ENCODE assay signal across 9 mouse cellular contexts in the genomic region with DNA sequence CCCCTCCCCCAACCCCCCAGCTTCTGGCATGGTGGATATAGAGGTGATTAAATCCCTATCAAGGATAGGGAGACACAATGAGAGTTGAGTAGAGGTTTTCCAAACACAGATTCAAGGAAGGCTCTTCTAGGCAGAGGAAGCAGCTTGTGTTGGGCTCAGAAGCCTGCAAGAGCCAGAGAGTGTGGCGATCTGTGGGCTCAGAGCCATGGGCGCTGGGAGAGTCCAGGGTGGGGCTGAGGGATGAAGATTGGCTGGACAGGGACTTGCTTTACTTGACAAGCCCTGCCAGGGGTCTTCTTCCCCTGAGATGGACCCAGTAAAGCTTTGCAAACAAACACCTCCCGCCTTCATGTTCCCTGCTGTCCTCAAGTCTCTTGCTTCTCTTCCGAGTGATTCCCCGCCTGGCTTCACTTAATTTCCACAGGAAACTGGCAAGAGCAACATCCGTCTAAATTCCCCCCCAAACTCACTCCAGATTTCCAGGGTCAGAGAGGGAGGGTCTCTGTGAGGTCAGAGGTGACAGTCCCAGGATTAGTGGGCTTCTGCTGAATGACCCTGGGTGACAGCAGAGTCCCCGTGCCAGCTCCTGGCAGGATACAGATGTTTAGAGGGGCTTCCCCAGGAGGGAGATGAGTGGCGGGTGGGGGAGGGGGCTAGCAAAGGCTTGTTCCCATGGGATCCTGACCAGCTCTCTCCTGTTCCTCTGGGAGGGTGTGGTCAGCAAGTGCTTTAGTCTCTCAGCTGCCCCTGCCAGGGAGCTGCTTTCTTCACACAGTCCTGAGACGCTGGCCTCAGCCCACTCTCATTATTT. TPM values are rescaled to one million over a fixed set of nuclear protein-coding genes. Genes with fewer than 3 reads are reported as not detected.
A peak's percentile ranks its signal among the peaks of the same experiment; 100 is the strongest.
DNase-seq lines count a peak whose midpoint lies in the region; ATAC-seq lines count a peak whose summit lies in the region.
"Had no signal": no experiment of that assay in that cellular context is flagged by ENCODE, and none has a peak within 500 bp of the region (broad histone marks: within the 10 kb centered on the region; RNA-seq: fewer than 3 reads in every experiment).

No protein-coding gene starts in this region.

- peak; percentile 83 for DNase-seq in midbrain, embryonic 11.5 days (ENCODE audit: low spot score, missing footprints)
- peak; percentile 96 for DNase-seq in heart, adult 11 months
- DNase-seq in neural tube, embryonic 11.5 days (ENCODE audit: low spot score): peak; percentile 26
- DNase-seq in cerebellum, adult 11 months: no peak
- no peak for DNase-seq in forebrain, embryonic 14.5 days (ENCODE audit: low spot score)
- DNase-seq: liver, embryonic 13.5 days had no signal

- no peaks in the 10 kb centered on the region for H3K27me3 ChIP-seq in midbrain, embryonic 11.5 days (ENCODE audit: control insufficient read depth, insufficient read depth, low read length)
- H3K27me3 ChIP-seq in midbrain, embryonic 13.5 days: no peaks in the 10 kb centered on the region
- H3K27me3 ChIP-seq in kidney, embryonic 14.5 days (ENCODE audit: control insufficient read depth, insufficient read depth, low read length): no peaks in the 10 kb centered on the region
- no peaks in the 10 kb centered on the region for H3K27me3 ChIP-seq in neural tube, embryonic 11.5 days (ENCODE audit: control insufficient read depth, insufficient read depth, low read length)
- no peaks in the 10 kb centered on the region for H3K27me3 ChIP-seq in forebrain, embryonic 16.5 days (replicated peaks; ENCODE audit: control insufficient read depth, insufficient read depth, low read length)
- no peaks in the 10 kb centered on the region for H3K27me3 ChIP-seq in forebrain, embryonic 14.5 days (replicated peaks; ENCODE audit: control insufficient read depth, insufficient read depth, low read length)
- H3K27me3 ChIP-seq: liver, embryonic 13.5 days had no signal

- 23% methylated on average over 9 of the region's 9 CpGs for WGBS in midbrain, embryonic 11.5 days
- 41% methylated on average over 9 of the region's 9 CpGs for WGBS in midbrain, embryonic 13.5 days
- 32% methylated on average over 9 of the region's 9 CpGs for WGBS in kidney, embryonic 14.5 days
- WGBS in neural tube, embryonic 11.5 days: 27% methylated on average over 9 of the region's 9 CpGs
- WGBS in forebrain, embryonic 16.5 days: 37% methylated on average over 9 of the region's 9 CpGs
- 50% methylated on average over 9 of the region's 9 CpGs for WGBS in forebrain, embryonic 14.5 days

- H3K4me1 ChIP-seq in midbrain, embryonic 11.5 days (ENCODE audit: control insufficient read depth, insufficient read depth, low read length): peaks cover 11% of the 10 kb centered on the region
- peaks cover 26% of the 10 kb centered on the region for H3K4me1 ChIP-seq in midbrain, embryonic 13.5 days (replicated peaks)
- H3K4me1 ChIP-seq in kidney, embryonic 14.5 days (ENCODE audit: control insufficient read depth, insufficient read depth, low read length): 0 out of 2 replicates have a peak, but pooled peaks cover 13% of the 10 kb centered on the region
- no peaks in the 10 kb centered on the region; the same call in none of the 2 replicates for H3K4me1 ChIP-seq in neural tube, embryonic 11.5 days (ENCODE audit: control insufficient read depth, insufficient read depth, low read length)
- H3K4me1 ChIP-seq in forebrain, embryonic 16.5 days (replicated peaks; ENCODE audit: control insufficient read depth, insufficient read depth, low read length): no peaks in the 10 kb centered on the region
- no peaks in the 10 kb centered on the region for H3K4me1 ChIP-seq in forebrain, embryonic 14.5 days (ENCODE audit: control insufficient read depth, insufficient read depth, low read length)
- H3K4me1 ChIP-seq: liver, embryonic 13.5 days had no signal

- H3K9me3 ChIP-seq in midbrain, embryonic 11.5 days (ENCODE audit: control insufficient read depth, low read length): no peaks in the 10 kb centered on the region
- no peaks in the 10 kb centered on the region for H3K9me3 ChIP-seq in midbrain, embryonic 13.5 days
- no peaks in the 10 kb centered on the region for H3K9me3 ChIP-seq in kidney, embryonic 14.5 days (ENCODE audit: control insufficient read depth, low read length)
- no peaks in the 10 kb centered on the region for H3K9me3 ChIP-seq in neural tube, embryonic 11.5 days (ENCODE audit: control insufficient read depth, low read length)
- H3K9me3 ChIP-seq in forebrain, embryonic 16.5 days (ENCODE audit: control insufficient read depth, low read length): no peaks in the 10 kb centered on the region
- H3K9me3 ChIP-seq in forebrain, embryonic 14.5 days (replicated peaks; ENCODE audit: control insufficient read depth, low read length): no peaks in the 10 kb centered on the region
- H3K9me3 ChIP-seq: liver, embryonic 13.5 days had no signal

- H3K27ac ChIP-seq in midbrain, embryonic 11.5 days (ENCODE audit: low read depth, low read length): no peak overlapping the region
- H3K27ac ChIP-seq in midbrain, embryonic 13.5 days: no peak overlapping the region
- H3K27ac ChIP-seq in kidney, embryonic 14.5 days (ENCODE audit: low read depth, low read length): peak overlapping the region; percentile 47
- H3K27ac ChIP-seq in neural tube, embryonic 11.5 days (ENCODE audit: low read depth, low read length): no peak overlapping the region
- H3K27ac ChIP-seq in forebrain, embryonic 16.5 days (ENCODE audit: low read length): no peak overlapping the region
- no peak overlapping the region for H3K27ac ChIP-seq in forebrain, embryonic 14.5 days (ENCODE audit: low read depth, low read length)
- H3K27ac ChIP-seq: liver, embryonic 13.5 days had no signal

- H3K36me3 ChIP-seq in midbrain, embryonic 11.5 days (ENCODE audit: control insufficient read depth, insufficient read depth, low read length): no peaks in the 10 kb centered on the region
- no peaks in the 10 kb centered on the region for H3K36me3 ChIP-seq in midbrain, embryonic 13.5 days
- H3K36me3 ChIP-seq in kidney, embryonic 14.5 days (ENCODE audit: control insufficient read depth, insufficient read depth, low read length): no peaks in the 10 kb centered on the region
- no peaks in the 10 kb centered on the region for H3K36me3 ChIP-seq in neural tube, embryonic 11.5 days (ENCODE audit: control insufficient read depth, insufficient read depth, low read length)
- no peaks in the 10 kb centered on the region for H3K36me3 ChIP-seq in forebrain, embryonic 16.5 days (ENCODE audit: control insufficient read depth, insufficient read depth)
- no peaks in the 10 kb centered on the region for H3K36me3 ChIP-seq in forebrain, embryonic 14.5 days (ENCODE audit: control insufficient read depth, insufficient read depth, low read length)
- H3K36me3 ChIP-seq: liver, embryonic 13.5 days had no signal

- H3K4me2 ChIP-seq in midbrain, embryonic 11.5 days: no peak overlapping the region
- no peak overlapping the region for H3K4me2 ChIP-seq in midbrain, embryonic 13.5 days (replicated peaks)
- H3K4me2 ChIP-seq in kidney, embryonic 14.5 days (replicated peaks; ENCODE audit: low read depth, low read length): no peak overlapping the region
- no peak overlapping the region for H3K4me2 ChIP-seq in neural tube, embryonic 11.5 days (ENCODE audit: low read depth)
- H3K4me2 ChIP-seq in forebrain, embryonic 16.5 days (ENCODE audit: low read length): no peak overlapping the region
- no peak overlapping the region for H3K4me2 ChIP-seq in forebrain, embryonic 14.5 days (ENCODE audit: low read length)
- H3K4me2 ChIP-seq: liver, embryonic 13.5 days had no signal

- H3K4me3 ChIP-seq in midbrain, embryonic 11.5 days (ENCODE audit: low read depth, low read length): no peak overlapping the region
- H3K4me3 ChIP-seq in midbrain, embryonic 13.5 days (replicated peaks): no peak overlapping the region
- H3K4me3 ChIP-seq in kidney, embryonic 14.5 days (ENCODE audit: low read length): no peak overlapping the region
- H3K4me3 ChIP-seq in neural tube, embryonic 11.5 days (ENCODE audit: low read depth, low read length): no peak overlapping the region
- H3K4me3 ChIP-seq in forebrain, embryonic 16.5 days (replicated peaks; ENCODE audit: low read length): no peak overlapping the region
- H3K4me3 ChIP-seq in forebrain, embryonic 14.5 days (ENCODE audit: low read depth, low read length): no peak overlapping the region
- H3K4me3 ChIP-seq: liver, embryonic 13.5 days had no signal

- peak; percentile 35; the same call in 1 of the 2 replicates for ATAC-seq in midbrain, embryonic 11.5 days (ENCODE audit: low FRiP score)
- no peak; the same call in 1 of the 2 replicates for ATAC-seq in midbrain, embryonic 13.5 days
- no peak for ATAC-seq in kidney, embryonic 14.5 days (ENCODE audit: low FRiP score, low TSS enrichment)
- no peak for ATAC-seq in neural tube, embryonic 11.5 days (ENCODE audit: insufficient read depth, low FRiP score, low TSS enrichment)
- ATAC-seq in forebrain, embryonic 16.5 days: no peak
- ATAC-seq in forebrain, embryonic 14.5 days: no peak

- no peak overlapping the region for H3K9ac ChIP-seq in midbrain, embryonic 11.5 days (ENCODE audit: low read length)
- no peak overlapping the region for H3K9ac ChIP-seq in midbrain, embryonic 13.5 days (replicated peaks)
- H3K9ac ChIP-seq in kidney, embryonic 14.5 days (ENCODE audit: low read depth, low read length): peak overlapping the region; percentile 7; the same call in 1 of the 2 replicates
- H3K9ac ChIP-seq in neural tube, embryonic 11.5 days (ENCODE audit: low read length): no peak overlapping the region
- no peak overlapping the region for H3K9ac ChIP-seq in forebrain, embryonic 16.5 days (replicated peaks; ENCODE audit: low read depth, low read length)
- H3K9ac ChIP-seq in forebrain, embryonic 14.5 days (ENCODE audit: low read length): no peak overlapping the region
- H3K9ac ChIP-seq: liver, embryonic 13.5 days had no signal

RNA-seq across cellular contexts. Expression of gene Galnt12, which starts 47.5 kb away (rescaled TPM):
- 4.6 and 6.1 TPM in 2 replicates for polyA plus RNA-seq in midbrain, embryonic 11.5 days (2014; fragmentation: Nextera tagmentation; extraction: Ambion mirVana)
- polyA plus RNA-seq in midbrain, embryonic 13.5 days (2015; fragmentation: Nextera tagmentation; extraction: Ambion mirVana): 2.7 and 5.6 TPM in 2 replicates
- polyA plus RNA-seq in kidney, embryonic 14.5 days (2014; fragmentation: Nextera tagmentation; extraction: Ambion mirVana): 7.0 and 10.0 TPM in 2 replicates
- polyA plus RNA-seq in neural tube, embryonic 11.5 days (2014; fragmentation: Nextera tagmentation; extraction: Ambion mirVana): 3.0 and 3.7 TPM in 2 replicates
- polyA plus RNA-seq in forebrain, embryonic 16.5 days (2015; fragmentation: Nextera tagmentation; extraction: Ambion mirVana): 0.50 and 0.85 TPM in 2 replicates
- polyA plus RNA-seq in forebrain, embryonic 14.5 days (2014; fragmentation: Nextera tagmentation; extraction: Ambion mirVana): 0.62 and 1.3 TPM in 2 replicates

Comparison
In these comparisons a context has a peak if more than half of its experiments do, and no peak if none do; other contexts are left out.
1. DNase-seq: peak in midbrain, embryonic 11.5 days (single experiment), heart, adult 11 months (single experiment) and neural tube, embryonic 11.5 days (single experiment); none in cerebellum, adult 11 months (single experiment) and forebrain, embryonic 14.5 days (single experiment).